Mouse (Mus musculus) neural tube, embryonic 15.5 days (tissue): ENCODE data around the gene Spint2. TPM values are rescaled to one million over a fixed set of nuclear protein-coding genes. Genes with fewer than 3 reads are reported as not detected.
A peak's percentile ranks its signal among the peaks of the same experiment; 100 is the strongest.

ENCODE experiments used
- ATAC-seq: fragments of 200-750 bp; cut with Nextera tagmentation; 2 replicates; pipeline ENCODE4 v1.8.0; 2017; ENCODE audit warnings: mild to moderate bottlenecking, moderate TSS enrichment, moderate library complexity; ENCODE audit not compliant: low FRiP score
- H3K27ac ChIP-seq: fragments of 300-500 bp; sonication (generic); replicated peaks from 2 replicates; pipeline ENCODE4 v1.5.1; 2015; ENCODE audit warnings: mild to moderate bottlenecking, inconsistent platforms
- H3K27me3 ChIP-seq: fragments of 300-500 bp; sonication (generic); replicated peaks from 2 replicates; pipeline ENCODE4 v1.6.1; 2015; ENCODE audit warnings: inconsistent platforms
- H3K36me3 ChIP-seq: fragments of 300-500 bp; sonication (generic); 2 replicates; pipeline ENCODE4 v1.6.1; 2015; ENCODE audit warnings: inconsistent platforms
- H3K4me1 ChIP-seq: fragments of 300-500 bp; sonication (generic); 2 replicates; pipeline ENCODE4 v1.6.1; 2015; ENCODE audit warnings: inconsistent platforms
- H3K4me2 ChIP-seq: fragments of 300-500 bp; sonication (generic); 2 replicates; pipeline ENCODE4 v1.6.1; 2015; ENCODE audit warnings: inconsistent platforms, mild to moderate bottlenecking, moderate library complexity
- H3K4me3 ChIP-seq: fragments of 300-500 bp; sonication (generic); replicated peaks from 2 replicates; pipeline ENCODE4 v1.5.1; 2015; ENCODE audit warnings: mild to moderate bottlenecking, inconsistent platforms
- H3K9ac ChIP-seq: fragments of 300-500 bp; sonication (generic); replicated peaks from 2 replicates; pipeline ENCODE4 v1.6.1; 2015; ENCODE audit warnings: mild to moderate bottlenecking, inconsistent platforms
- H3K9me3 ChIP-seq: fragments of 300-500 bp; sonication (generic); replicated peaks from 2 replicates; pipeline ENCODE4 v1.6.1; 2016; ENCODE audit warnings: inconsistent platforms
- WGBS: fragments of 180-500 bp; shearing (Covaris S2); methylation state at CpG from one replicate; pipeline ENCODE4 v1.1.7; 2015; ENCODE audit warnings: mixed read lengths; 5-methylcytosine and 5-hydroxymethylcytosine counted together
- polyA plus RNA-seq: library from polyadenylated mRNA; unstranded; fragments of >200 nt; fragmentation: Nextera tagmentation; extraction: Ambion mirVana; gene quantifications from 2 replicates; pipeline ENCODE4 v1.2.1, GENCODE M21; 2015

Gene Spint2
- polyA plus RNA-seq, 1 experiment from 2014 or later, result 62.7 TPM

GRCm38 (mm10) chr7:29313572-29314261, 32.0 kb upstream of the Spint2 start:
- H3K9ac ChIP-seq, result no peak overlapping the region
- no peak for ATAC-seq
- 40% methylated on average over 9 of the region's 9 CpGs for WGBS
- H3K4me2 ChIP-seq, result peak overlapping the region; percentile 45
- peaks cover 31% of the 10 kb centered on the region for H3K36me3 ChIP-seq
- H3K27ac ChIP-seq, result peak overlapping the region; percentile 90
- no peak overlapping the region for H3K4me3 ChIP-seq
- peaks cover 93% of the 10 kb centered on the region for H3K4me1 ChIP-seq
- H3K27me3 ChIP-seq, result no peaks in the 10 kb centered on the region
- H3K9me3 ChIP-seq, result no peaks in the 10 kb centered on the region

DNA sequence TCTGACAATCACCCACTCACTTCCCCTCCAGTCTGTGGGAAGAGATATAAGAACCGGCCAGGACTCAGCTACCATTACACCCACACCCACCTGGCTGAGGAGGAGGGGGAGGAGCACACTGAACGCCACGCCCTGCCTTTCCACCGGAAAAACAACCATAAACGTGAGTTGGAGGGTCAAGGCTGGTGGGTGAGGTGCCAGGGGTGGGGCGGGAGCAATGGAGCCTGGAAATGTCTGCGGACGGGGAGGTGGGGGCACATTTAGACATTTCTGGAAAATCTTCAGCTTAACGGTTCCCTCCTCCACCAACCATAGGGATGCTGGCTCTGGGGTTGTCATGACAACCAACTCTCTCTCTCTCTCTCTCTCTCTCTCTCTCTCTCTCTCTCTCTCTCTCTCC, 31.3 kb upstream of the Spint2 start:
- Histone ChIP-seq H3K27me3 (no peaks in the 10 kb centered on the region), H3K27ac (peak overlapping the region; percentile 71), H3K4me3 (0 out of 2 replicates have a peak overlapping the region, but pooled peaks have one; percentile 10), H3K9me3 (no peaks in the 10 kb centered on the region), H3K4me2 (peak overlapping the region; percentile 45), H3K4me1 (peaks cover 90% of the 10 kb centered on the region), H3K36me3 (peaks cover 31% of the 10 kb centered on the region), H3K9ac (no peak overlapping the region)
- no peak for ATAC-seq
- 13% methylated on average over 9 of the region's 9 CpGs for WGBS

- H3K4me2 ChIP-seq, result peak overlapping the region; percentile 71
- H3K4me3 ChIP-seq, result peak overlapping the region; percentile 80
- H3K9me3 ChIP-seq, result no peaks in the 10 kb centered on the region
- peaks cover 24% of the 10 kb centered on the region for H3K36me3 ChIP-seq
- H3K4me1 ChIP-seq, result peaks cover 84% of the 10 kb centered on the region
- H3K27ac ChIP-seq, result 0 out of 2 replicates have a peak overlapping the region, but pooled peaks have one; percentile 89
- no peak for ATAC-seq
- 9% methylated on average over 5 of the region's 5 CpGs for WGBS
- peak overlapping the region; percentile 72 for H3K9ac ChIP-seq
- H3K27me3 ChIP-seq, result no peaks in the 10 kb centered on the region
These were observed 28.0 kb upstream of the Spint2 start for GRCm38 (mm10) chr7:29309749-29310148.

- Histone ChIP-seq H3K4me3 (peak overlapping the region; percentile 80), H3K27me3 (no peaks in the 10 kb centered on the region), H3K4me2 (peak overlapping the region; percentile 71), H3K36me3 (peaks cover 24% of the 10 kb centered on the region), H3K9ac (peak overlapping the region; percentile 72), H3K4me1 (peaks cover 84% of the 10 kb centered on the region), H3K27ac (peak overlapping the region; percentile 89), H3K9me3 (no peaks in the 10 kb centered on the region)
- ATAC-seq, result no peak
- 2% methylated on average over 36 of the region's 36 CpGs for WGBS
These were observed 27.6 kb upstream of the Spint2 start for GRCm38 (mm10) chr7:29309221-29309721.

- ATAC-seq, result peak; percentile 73
- Histone ChIP-seq H3K9me3 (no peaks in the 10 kb centered on the region), H3K4me3 (peak overlapping the region; percentile 80), H3K4me1 (peaks cover 77% of the 10 kb centered on the region), H3K9ac (peak overlapping the region; percentile 72), H3K27me3 (no peaks in the 10 kb centered on the region), H3K4me2 (peak overlapping the region; percentile 71), H3K27ac (peak overlapping the region; percentile 89), H3K36me3 (peaks cover 18% of the 10 kb centered on the region)
- under 1% methylated on average over 42 of the region's 42 CpGs for WGBS
These were observed 25.8 kb upstream of the Spint2 start for GRCm38 (mm10) chr7:29307350-29308104.

GRCm38 (mm10) chr7:29306619-29307018, 24.9 kb upstream of the Spint2 start:
- WGBS, result 9% methylated on average over 7 of the region's 7 CpGs
- H3K4me2 ChIP-seq, result peak overlapping the region; percentile 71
- H3K4me1 ChIP-seq, result peaks cover 74% of the 10 kb centered on the region
- peak overlapping the region; percentile 89 for H3K27ac ChIP-seq
- H3K36me3 ChIP-seq, result peaks cover 9% of the 10 kb centered on the region
- peak overlapping the region; percentile 80 for H3K4me3 ChIP-seq
- no peak for ATAC-seq
- H3K27me3 ChIP-seq, result no peaks in the 10 kb centered on the region
- H3K9me3 ChIP-seq, result no peaks in the 10 kb centered on the region
- H3K9ac ChIP-seq, result peak overlapping the region; percentile 82; the same call in 1 of the 2 replicates

DNA sequence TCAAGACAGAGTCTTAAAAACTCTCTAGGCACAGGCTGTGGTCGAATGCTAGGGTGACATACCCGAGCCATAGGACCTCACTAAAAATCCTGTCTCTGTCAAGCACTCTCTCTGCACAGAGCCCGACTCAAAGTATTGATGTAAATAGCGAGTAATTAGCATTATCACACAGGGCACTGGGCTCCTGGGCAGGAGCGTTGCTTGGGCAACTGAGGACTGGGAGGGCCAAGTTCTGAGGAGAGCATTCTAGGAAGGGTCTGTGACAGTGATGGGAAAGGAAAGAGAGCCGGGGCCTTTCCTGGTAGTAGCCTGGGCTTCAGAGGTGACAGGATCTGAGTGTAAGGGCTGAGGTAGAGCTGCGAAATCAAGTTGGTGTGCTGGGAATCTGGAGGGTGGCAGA, 24.4 kb upstream of the Spint2 start:
- peak overlapping the region; percentile 71 for H3K4me2 ChIP-seq
- no peak for ATAC-seq
- peak overlapping the region; percentile 82 for H3K9ac ChIP-seq

GRCm38 (mm10) chr7:29305263-29305988, 23.7 kb upstream of the Spint2 start:
- peak overlapping the region; percentile 82 for H3K9ac ChIP-seq
- H3K36me3 ChIP-seq, result no peaks in the 10 kb centered on the region
- peak overlapping the region; percentile 80 for H3K4me3 ChIP-seq
- peak overlapping the region; percentile 71 for H3K4me2 ChIP-seq
- ATAC-seq, result no peak
- 13% methylated on average over 9 of the region's 9 CpGs for WGBS
- peak overlapping the region; percentile 89 for H3K27ac ChIP-seq
- H3K9me3 ChIP-seq, result no peaks in the 10 kb centered on the region
- H3K4me1 ChIP-seq, result peaks cover 62% of the 10 kb centered on the region
- H3K27me3 ChIP-seq, result no peaks in the 10 kb centered on the region

More for the DNA sequence above, 24.4 kb upstream of the Spint2 start:
- peak overlapping the region; percentile 80 for H3K4me3 ChIP-seq
- H3K36me3 ChIP-seq, result peaks cover 4% of the 10 kb centered on the region
- no peaks in the 10 kb centered on the region for H3K9me3 ChIP-seq
- peak overlapping the region; percentile 89 for H3K27ac ChIP-seq
- 19% methylated on average over 7 of the region's 7 CpGs for WGBS
- no peaks in the 10 kb centered on the region for H3K27me3 ChIP-seq
- H3K4me1 ChIP-seq, result peaks cover 69% of the 10 kb centered on the region

DNA sequence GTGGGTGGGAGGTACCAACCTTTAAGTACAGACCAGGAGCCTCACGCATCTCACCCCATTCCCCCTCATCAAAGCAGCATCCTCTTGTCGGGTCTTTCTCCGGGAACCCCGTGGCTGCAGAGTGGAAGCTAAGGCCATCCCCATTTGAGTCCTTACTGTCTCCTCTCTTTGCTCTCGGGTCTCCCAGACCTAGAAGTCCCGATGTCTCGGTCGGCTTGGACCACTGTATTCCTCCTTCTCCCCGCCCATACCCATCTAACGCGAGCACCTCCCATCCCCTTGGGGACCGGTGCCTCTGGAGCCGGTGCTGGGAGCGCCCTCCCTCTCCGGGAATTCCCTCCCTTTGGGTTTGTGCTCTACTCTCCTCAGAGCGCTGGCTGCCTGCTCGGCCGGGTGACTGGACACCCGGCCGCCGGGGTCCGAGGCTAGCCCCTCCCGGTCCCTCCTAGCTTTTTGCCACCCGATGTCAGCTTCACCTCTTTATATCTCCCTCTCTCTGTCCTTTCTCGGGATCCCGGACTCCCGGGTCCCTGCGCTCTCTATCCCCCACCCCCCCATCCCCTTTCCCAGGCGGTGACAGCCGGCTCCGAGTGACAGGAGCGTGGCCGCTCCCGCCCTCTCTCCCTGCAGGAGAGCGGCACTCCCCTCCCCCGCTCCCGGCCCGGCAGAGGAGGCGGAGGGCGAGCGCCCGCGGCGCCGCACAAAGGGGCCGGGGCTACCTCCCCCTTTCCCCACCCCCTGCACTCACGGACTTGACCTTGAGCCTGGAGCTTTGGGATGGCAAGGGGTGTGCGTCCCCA, 23.0 kb upstream of the Spint2 start:
- H3K27me3 ChIP-seq, result no peaks in the 10 kb centered on the region
- no peaks in the 10 kb centered on the region for H3K9me3 ChIP-seq
- peak overlapping the region; percentile 71 for H3K4me2 ChIP-seq
- peak overlapping the region; percentile 89 for H3K27ac ChIP-seq
- H3K4me3 ChIP-seq, result peak overlapping the region; percentile 80
- H3K36me3 ChIP-seq, result no peaks in the 10 kb centered on the region
- peak overlapping the region; percentile 82 for H3K9ac ChIP-seq
- ATAC-seq, result peak; percentile 2; the same call in 1 of the 2 replicates
- under 1% methylated on average over 48 of the region's 48 CpGs for WGBS
- peaks cover 54% of the 10 kb centered on the region for H3K4me1 ChIP-seq

GRCm38 (mm10) chr7:29303738-29304462, 22.2 kb upstream of the Spint2 start, which contains the start of gene Dpf1:
Gene Dpf1 (plus strand): TSS chr7:29303951.
- H3K27ac ChIP-seq, result peak within 1 kb of the TSS; percentile 89
- no peaks in the 10 kb centered on the region for H3K9me3 ChIP-seq
- no peaks in the 10 kb centered on the region for H3K36me3 ChIP-seq
- ATAC-seq, result peak; percentile 84
- H3K9ac ChIP-seq, result peak within 1 kb of the TSS; percentile 82
- WGBS, result under 1% methylated on average over 59 of the region's 67 CpGs
- peak within 1 kb of the TSS; percentile 80 for H3K4me3 ChIP-seq
- H3K27me3 ChIP-seq, result no peaks in the 10 kb centered on the region
- H3K4me1 ChIP-seq, result peaks cover 47% of the 10 kb centered on the region
- peak within 1 kb of the TSS; percentile 71 for H3K4me2 ChIP-seq
